Mouse (Mus musculus): Measurements from ENCODE around the gene Ptpn23. TPM values are rescaled to one million over a fixed set of nuclear protein-coding genes. Genes with fewer than 3 reads are reported as not detected.
A peak's percentile ranks its signal among the peaks of the same experiment; 100 is the strongest.
"Not testable (repeated sequence)": the region's sequence is repeated elsewhere in the genome, so short reads cannot be mapped to it uniquely, and the experiment has no call there.

Gene Ptpn23
- total and polyA plus RNA-seq, 2 experiments from 2014 or later = 6.7 to 7.3 TPM

GRCm38 (mm10) chr9:110412926-110413325 is 4.9 kb upstream of the Ptpn23 start:
- Histone ChIP-seq H3K4me2 (ENCODE audit: low read depth, low read length) (no peak overlapping the region), H3K9ac (replicated peaks; ENCODE audit: low read depth, low read length) (no peak overlapping the region), H3K27me3 (ENCODE audit: control insufficient read depth, insufficient read depth, low read length) (no peaks in the 10 kb centered on the region), H3K36me3 (replicated peaks; ENCODE audit: control insufficient read depth, insufficient read depth, low read length) (no peaks in the 10 kb centered on the region), H3K4me1 (ENCODE audit: control insufficient read depth, insufficient read depth) (0 out of 2 replicates have a peak, but pooled peaks cover 4% of the 10 kb centered on the region), H3K27ac (ENCODE audit: low read depth) (no peak overlapping the region), H3K4me3 (ENCODE audit: low read depth, low read length) (no peak overlapping the region), H3K9me3 (replicated peaks; ENCODE audit: control insufficient read depth, low read length) (no peaks in the 10 kb centered on the region)
- DNase-seq (ENCODE audit: low spot score) = no peak
- no peak for ATAC-seq (ENCODE audit: insufficient read depth, low read depth)
- WGBS = 57% methylated on average over 7 of the region's 7 CpGs
- TF ChIP-seq CTCF (IDR thresholded peaks at IDR 0.05; ENCODE audit: low read depth) (no peak), EP300 (IDR thresholded peaks at IDR 0.05; ENCODE audit: low read depth) (no peak)

GRCm38 (mm10) chr9:110410908-110411887 is 3.2 kb upstream of the Ptpn23 start:
- peaks cover 11% of the 10 kb centered on the region for H3K4me1 ChIP-seq (ENCODE audit: control insufficient read depth, insufficient read depth)
- no peaks in the 10 kb centered on the region for H3K27me3 ChIP-seq (ENCODE audit: control insufficient read depth, insufficient read depth, low read length)
- 30% methylated on average over 6 of the region's 6 CpGs for WGBS
- no peak overlapping the region for H3K27ac ChIP-seq (ENCODE audit: low read depth)
- no peak overlapping the region for H3K9ac ChIP-seq (replicated peaks; ENCODE audit: low read depth, low read length)
- peak; percentile 39 for ATAC-seq (ENCODE audit: insufficient read depth, low read depth)
- H3K9me3 ChIP-seq (replicated peaks; ENCODE audit: control insufficient read depth, low read length) = no peaks in the 10 kb centered on the region
- no peaks in the 10 kb centered on the region for H3K36me3 ChIP-seq (replicated peaks; ENCODE audit: control insufficient read depth, insufficient read depth, low read length)
- H3K4me2 ChIP-seq (ENCODE audit: low read depth, low read length) = no peak overlapping the region
- no peak for TF ChIP-seq EP300 (IDR thresholded peaks at IDR 0.05; ENCODE audit: low read depth)
- TF ChIP-seq CTCF (IDR thresholded peaks at IDR 0.05; ENCODE audit: low read depth) = peak; percentile 88
- no peak overlapping the region for H3K4me3 ChIP-seq (ENCODE audit: low read depth, low read length)
- peak; percentile 76 for DNase-seq (ENCODE audit: low spot score)

GRCm38 (mm10) chr9:110407311-110408098 is 508 bp downstream of the Ptpn23 start:
- Histone ChIP-seq H3K27me3 (ENCODE audit: control insufficient read depth, insufficient read depth, low read length) (no peaks in the 10 kb centered on the region), H3K4me1 (ENCODE audit: control insufficient read depth, insufficient read depth) (peaks cover 11% of the 10 kb centered on the region), H3K9me3 (replicated peaks; ENCODE audit: control insufficient read depth, low read length) (no peaks in the 10 kb centered on the region), H3K4me3 (ENCODE audit: low read depth, low read length) (peak overlapping the region; percentile 87), H3K36me3 (replicated peaks; ENCODE audit: control insufficient read depth, insufficient read depth, low read length) (no peaks in the 10 kb centered on the region), H3K27ac (ENCODE audit: low read depth) (peak overlapping the region; percentile 87), H3K4me2 (ENCODE audit: low read depth, low read length) (peak overlapping the region; percentile 79), H3K9ac (replicated peaks; ENCODE audit: low read depth, low read length) (peak overlapping the region; percentile 77)
- TF ChIP-seq EP300 (IDR thresholded peaks at IDR 0.05; ENCODE audit: low read depth) = no peak
- TF ChIP-seq CTCF (IDR thresholded peaks at IDR 0.05; ENCODE audit: low read depth) = no peak
- DNase-seq (ENCODE audit: low spot score) (peak; percentile 39), ATAC-seq (ENCODE audit: insufficient read depth, low read depth) (peak; percentile 34)
- WGBS = 2% methylated on average over 41 of the region's 41 CpGs

- not testable (repeated sequence) for H3K4me1 ChIP-seq (ENCODE audit: control insufficient read depth, insufficient read depth); H3K4me2 ChIP-seq (ENCODE audit: low read depth, low read length); DNase-seq (ENCODE audit: low spot score); H3K36me3 ChIP-seq (replicated peaks; ENCODE audit: control insufficient read depth, insufficient read depth, low read length); H3K27ac ChIP-seq (ENCODE audit: low read depth); H3K27me3 ChIP-seq (ENCODE audit: control insufficient read depth, insufficient read depth, low read length); ATAC-seq (ENCODE audit: insufficient read depth, low read depth); H3K4me3 ChIP-seq (ENCODE audit: low read depth, low read length); H3K9ac ChIP-seq (replicated peaks; ENCODE audit: low read depth, low read length); H3K9me3 ChIP-seq (replicated peaks; ENCODE audit: control insufficient read depth, low read length)
- WGBS = 83% methylated on average over 4 of the region's 4 CpGs
Measured at GRCm38 (mm10) chr9:110403240-110403639, 4.8 kb downstream of the Ptpn23 start.

- 85% methylated on average over 2 of the region's 2 CpGs for WGBS
- Histone ChIP-seq H3K4me1 (ENCODE audit: control insufficient read depth, insufficient read depth) (peaks cover 6% of the 10 kb centered on the region), H3K27me3 (ENCODE audit: control insufficient read depth, insufficient read depth, low read length) (no peaks in the 10 kb centered on the region), H3K9ac (replicated peaks; ENCODE audit: low read depth, low read length) (no peak overlapping the region), H3K4me2 (ENCODE audit: low read depth, low read length) (no peak overlapping the region), H3K36me3 (replicated peaks; ENCODE audit: control insufficient read depth, insufficient read depth, low read length) (peaks cover 4% of the 10 kb centered on the region), H3K27ac (ENCODE audit: low read depth) (no peak overlapping the region), H3K4me3 (ENCODE audit: low read depth, low read length) (no peak overlapping the region), H3K9me3 (replicated peaks; ENCODE audit: control insufficient read depth, low read length) (no peaks in the 10 kb centered on the region)
- DNase-seq (ENCODE audit: low spot score) (no peak), ATAC-seq (ENCODE audit: insufficient read depth, low read depth) (no peak)
- TF ChIP-seq EP300 (IDR thresholded peaks at IDR 0.05; ENCODE audit: low read depth) = no peak
- no peak for TF ChIP-seq CTCF (IDR thresholded peaks at IDR 0.05; ENCODE audit: low read depth)
Measured at GRCm38 (mm10) chr9:110402731-110403130, 5.3 kb downstream of the Ptpn23 start.

Measured in heart, postnatal 0 days (tissue).